Comparison of ENCODE assay signal across 12 mouse cellular contexts in genomic region chr11:21567733-21568132, GRCm38 (mm10).
"Had no signal": no experiment of that assay in that cellular context is flagged by ENCODE, and none has a peak within 500 bp of the region (broad histone marks: within the 10 kb centered on the region; RNA-seq: fewer than 3 reads in every experiment).

No protein-coding gene starts in this region.

- H3K9me3 ChIP-seq: limb, embryonic 13.5 days; midbrain, embryonic 13.5 days; neural tube, embryonic 15.5 days had no signal

- H3K4me2 ChIP-seq: limb, embryonic 13.5 days; midbrain, embryonic 13.5 days; neural tube, embryonic 15.5 days had no signal

- H3K4me3 ChIP-seq: limb, embryonic 13.5 days; midbrain, embryonic 13.5 days; neural tube, embryonic 15.5 days had no signal

- H3K9ac ChIP-seq: limb, embryonic 13.5 days; liver, embryonic 14.5 days; midbrain, embryonic 13.5 days; neural tube, embryonic 15.5 days had no signal

- ATAC-seq: midbrain, embryonic 13.5 days had no signal

- H3K27ac ChIP-seq: limb, embryonic 13.5 days; liver, embryonic 14.5 days; midbrain, embryonic 13.5 days; neural tube, embryonic 15.5 days; stomach, postnatal 0 days had no signal

- H3K27me3 ChIP-seq: limb, embryonic 13.5 days; midbrain, embryonic 13.5 days; neural tube, embryonic 15.5 days had no signal

- DNase-seq: kidney, adult 8-10 months; kidney, postnatal 14 days; left cerebral cortex, postnatal 4 days; lung, adult 18-20 months; right cerebral cortex, adult 18-20 months; right cerebral cortex, postnatal 25 days; thymus, postnatal 4 days had no signal
